Comparison of ENCODE assay signal across 9 mouse cellular contexts in genomic region chr7:27308821-27309549, GRCm38 (mm10). TPM values are rescaled to one million over a fixed set of nuclear protein-coding genes. Genes with fewer than 3 reads are reported as not detected.
DNase-seq lines count a peak whose midpoint lies in the region; ATAC-seq and TF ChIP-seq lines count a peak whose summit lies in the region.
"Had no signal": no experiment of that assay in that cellular context is flagged by ENCODE, and none has a peak within 500 bp of the region (broad histone marks: within the 10 kb centered on the region; RNA-seq: fewer than 3 reads in every experiment).

No protein-coding gene starts in this region.

- ATAC-seq in lung, embryonic 15.5 days (ENCODE audit: borderline replicate concordance, extremely low read depth, low FRiP score, low TSS enrichment), result peak; percentile 73
- no peak for ATAC-seq in heart, embryonic 14.5 days (ENCODE audit: insufficient number of reproducible peaks, insufficient read depth, low FRiP score, low read depth)
- peak; percentile 45 for ATAC-seq in limb, embryonic 13.5 days (ENCODE audit: low FRiP score, low read depth)

- H3K4me1 ChIP-seq in lung, embryonic 15.5 days, result peaks cover 24% of the 10 kb centered on the region
- H3K4me1 ChIP-seq in heart, embryonic 14.5 days (ENCODE audit: control insufficient read depth in 2 of 2, insufficient read depth in 2 of 2, low read length in 2 of 2), result peaks cover 8 to 19% of the 10 kb centered on the region in 2 experiments
- peaks cover 15% of the 10 kb centered on the region for H3K4me1 ChIP-seq in limb, embryonic 13.5 days
- H3K4me1 ChIP-seq in small intestine, adult 2 months (ENCODE audit: control insufficient read depth, insufficient read depth, insufficient read length, low read length), result peaks cover 3% of the 10 kb centered on the region

- peak overlapping the region; percentile 36 for H3K4me3 ChIP-seq in lung, embryonic 15.5 days
- H3K4me3 ChIP-seq in heart, embryonic 14.5 days (ENCODE audit: control insufficient read depth in 1 of 2, insufficient read depth in 1 of 2, low read depth in 1 of 2, low read length in 2 of 2), result peak overlapping the region; percentile 25 to 29; a peak in 3 of 4 replicates
- H3K4me3 ChIP-seq in limb, embryonic 13.5 days, result peak overlapping the region; percentile 37
- H3K4me3 ChIP-seq in small intestine, adult 2 months (ENCODE audit: low read depth, low read length), result peak overlapping the region; percentile 28; the same call in 1 of the 2 replicates

- no peak for TF ChIP-seq CTCF in small intestine, adult 2 months (IDR thresholded peaks at IDR 0.05; ENCODE audit: extremely low read depth, insufficient read length, insufficient replicate concordance, low read depth, low read length)

- peaks cover under 1% of the 10 kb centered on the region; the same call in 1 of the 2 replicates for H3K9me3 ChIP-seq in lung, embryonic 15.5 days
- peaks cover 10% of the 10 kb centered on the region; the same call in 1 of the 2 replicates for H3K9me3 ChIP-seq in heart, embryonic 14.5 days (ENCODE audit: control insufficient read depth, low read length)
- peaks cover 6% of the 10 kb centered on the region; the same call in 1 of the 2 replicates for H3K9me3 ChIP-seq in limb, embryonic 13.5 days

- DNase-seq in lung, postnatal 36 days, result no peak
- DNase-seq in ovary, adult 18-20 months (ENCODE audit: low spot score), result no peak
- no peak for DNase-seq in gastrocnemius, postnatal 36 days
- no peak for DNase-seq in left cerebral cortex, adult 18-20 months (ENCODE audit: low spot score in 2 of 2)

- H3K27ac ChIP-seq in lung, embryonic 15.5 days, result peak overlapping the region; percentile 71
- no peak overlapping the region for H3K27ac ChIP-seq in heart, embryonic 14.5 days (replicated peaks in 1 of 2; ENCODE audit: control insufficient read depth in 1 of 2, insufficient read depth in 1 of 2, low read depth in 2 of 2, low read length in 2 of 2)
- H3K27ac ChIP-seq in limb, embryonic 13.5 days, result no peak overlapping the region
- H3K27ac ChIP-seq in small intestine, adult 2 months (ENCODE audit: insufficient read depth, low read depth, low read length), result no peak overlapping the region

- no peaks in the 10 kb centered on the region for H3K27me3 ChIP-seq in lung, embryonic 15.5 days
- H3K27me3 ChIP-seq in heart, embryonic 14.5 days (ENCODE audit: control insufficient read depth, insufficient read depth, low read length), result peaks cover 23% of the 10 kb centered on the region
- H3K27me3 ChIP-seq in limb, embryonic 13.5 days, result peaks cover 37% of the 10 kb centered on the region
- H3K27me3 ChIP-seq in small intestine, adult 2 months (ENCODE audit: control insufficient read depth, insufficient read depth, low read length), result no peaks in the 10 kb centered on the region

- peaks cover 28% of the 10 kb centered on the region for H3K36me3 ChIP-seq in lung, embryonic 15.5 days
- peaks cover 33% of the 10 kb centered on the region for H3K36me3 ChIP-seq in heart, embryonic 14.5 days (ENCODE audit: control insufficient read depth, insufficient read depth, low read length)
- peaks cover 15% of the 10 kb centered on the region for H3K36me3 ChIP-seq in limb, embryonic 13.5 days
- no peaks in the 10 kb centered on the region for H3K36me3 ChIP-seq in small intestine, adult 2 months (ENCODE audit: control insufficient read depth, insufficient read depth, low read length)

- intact Hi-C loops in gastrocnemius, postnatal 36 days (cut with DNase I), result no loop called here

- TF ChIP-seq POLR2A in small intestine, adult 2 months (IDR thresholded peaks at IDR 0.05; ENCODE audit: low read depth, low read length), result no peak

- H3K4me2 ChIP-seq in lung, embryonic 15.5 days, result peak overlapping the region; percentile 62
- peak overlapping the region; percentile 62 for H3K4me2 ChIP-seq in heart, embryonic 14.5 days (ENCODE audit: low read length)
- H3K4me2 ChIP-seq in limb, embryonic 13.5 days (replicated peaks), result peak overlapping the region; percentile 64

- 10% methylated on average over 28 of the region's 28 CpGs for WGBS in lung, embryonic 15.5 days
- 10% methylated on average over 28 of the region's 28 CpGs for WGBS in heart, embryonic 14.5 days
- WGBS in limb, embryonic 13.5 days, result 7% methylated on average over 28 of the region's 28 CpGs
- WGBS in small intestine, adult 2 months, result 15% methylated on average over 28 of the region's 28 CpGs

- no peak overlapping the region for H3K9ac ChIP-seq in lung, embryonic 15.5 days
- no peak overlapping the region for H3K9ac ChIP-seq in heart, embryonic 14.5 days (ENCODE audit: low read length)
- no peak overlapping the region for H3K9ac ChIP-seq in limb, embryonic 13.5 days

RNA-seq across cellular contexts. Expression of gene Ltbp4, which starts 28.5 kb away (rescaled TPM):
- polyA plus RNA-seq in lung, embryonic 15.5 days (2015; fragmentation: Nextera tagmentation; extraction: Ambion mirVana), result 96.2 and 102 TPM in 2 replicates
- polyA plus RNA-seq in heart, embryonic 14.5 days (2014; fragmentation: Nextera tagmentation; extraction: Ambion mirVana), result 47.7 and 55.1 TPM in 2 replicates
- polyA plus RNA-seq in limb, embryonic 13.5 days (2015; fragmentation: Nextera tagmentation; extraction: Ambion mirVana), result 25.8 and 29.3 TPM in 2 replicates
- polyA plus RNA-seq in small intestine, adult 2 months (2012; rRNA removed), result 136 and 163 TPM in 2 replicates
- 10 to 100 TPM; 62.1 to 65.3 TPM for total RNA-seq in gastrocnemius, postnatal 36 days (2021)
- total RNA-seq in left cerebral cortex, adult 18-20 months (2021), result 10 to 100 TPM; 42.2 to 46.6 TPM

RNA-seq across cellular contexts. Expression of gene Shkbp1, which starts 46.8 kb away (rescaled TPM):
- 48.3 and 51.4 TPM in 2 replicates for polyA plus RNA-seq in lung, embryonic 15.5 days (2015; fragmentation: Nextera tagmentation; extraction: Ambion mirVana)
- 18.3 and 22.0 TPM in 2 replicates for polyA plus RNA-seq in heart, embryonic 14.5 days (2014; fragmentation: Nextera tagmentation; extraction: Ambion mirVana)
- 49.2 and 54.5 TPM in 2 replicates for polyA plus RNA-seq in limb, embryonic 13.5 days (2015; fragmentation: Nextera tagmentation; extraction: Ambion mirVana)
- polyA plus RNA-seq in small intestine, adult 2 months (2012; rRNA removed), result 62.1 and 115 TPM in 2 replicates
- 1 to 10 TPM; 1.7 to 2.1 TPM for total RNA-seq in gastrocnemius, postnatal 36 days (2021)
- 10 to 100 TPM; 27.9 to 33.2 TPM for total RNA-seq in left cerebral cortex, adult 18-20 months (2021)

RNA-seq across cellular contexts. Expression of gene Gm20479, which starts 48.2 kb away (rescaled TPM):
- 0.79 and 1.3 TPM in 2 replicates for polyA plus RNA-seq in lung, embryonic 15.5 days (2015; fragmentation: Nextera tagmentation; extraction: Ambion mirVana)
- polyA plus RNA-seq in heart, embryonic 14.5 days (2014; fragmentation: Nextera tagmentation; extraction: Ambion mirVana), result not detected in 2 replicates
- polyA plus RNA-seq in limb, embryonic 13.5 days (2015; fragmentation: Nextera tagmentation; extraction: Ambion mirVana), result not detected in 2 replicates
- not detected in 2 replicates for polyA plus RNA-seq in small intestine, adult 2 months (2012; rRNA removed)
- not detected for total RNA-seq in gastrocnemius, postnatal 36 days (2021)
- not detected for total RNA-seq in left cerebral cortex, adult 18-20 months (2021)
- total RNA-seq: heart, postnatal 36 days had no signal

RNA-seq across cellular contexts. Expression of gene Numbl, which starts 50.8 kb away (rescaled TPM):
- polyA plus RNA-seq in lung, embryonic 15.5 days (2015; fragmentation: Nextera tagmentation; extraction: Ambion mirVana), result 23.6 and 23.8 TPM in 2 replicates
- 3.3 and 5.4 TPM in 2 replicates for polyA plus RNA-seq in heart, embryonic 14.5 days (2014; fragmentation: Nextera tagmentation; extraction: Ambion mirVana)
- polyA plus RNA-seq in limb, embryonic 13.5 days (2015; fragmentation: Nextera tagmentation; extraction: Ambion mirVana), result 32.3 and 34.1 TPM in 2 replicates
- polyA plus RNA-seq in small intestine, adult 2 months (2012; rRNA removed), result 8.3 and 9.0 TPM in 2 replicates
- total RNA-seq in gastrocnemius, postnatal 36 days (2021), result 1 to 10 TPM; 4.4 TPM
- 100 to 1,000 TPM; 108 to 128 TPM for total RNA-seq in left cerebral cortex, adult 18-20 months (2021)
